Mouse (Mus musculus) granulocyte monocyte progenitor cell, adult 5-6 weeks (primary cell): Measurements from ENCODE around the gene Trmt112. TPM values are rescaled to one million over a fixed set of nuclear protein-coding genes. Genes with fewer than 3 reads are reported as not detected.

Experiments
- ATAC-seq: replicated peaks from 2 replicates; pipeline ENCODE4 v1.8.0; 2016; ENCODE audit warnings: mild to moderate bottlenecking, moderate TSS enrichment, inconsistent platforms; ENCODE audit not compliant: poor library complexity, severe bottlenecking
- total RNA-seq, 2 experiments: library from RNA; stranded (forward) in 1 of 2; stranded (reverse) in 1 of 2; fragments of 200-712, 200-1000 nt in 1 of 2; fragments of >200 nt in 1 of 2; fragmentation: Nextera tagmentation in 1 of 2; gene quantifications; 2 replicates each; pipeline ENCODE4 v1.2.3; 2014 to 2017

The Trmt112 gene
- total RNA-seq, 2 experiments from 2014 or later: 152 to 160 TPM

DNA sequence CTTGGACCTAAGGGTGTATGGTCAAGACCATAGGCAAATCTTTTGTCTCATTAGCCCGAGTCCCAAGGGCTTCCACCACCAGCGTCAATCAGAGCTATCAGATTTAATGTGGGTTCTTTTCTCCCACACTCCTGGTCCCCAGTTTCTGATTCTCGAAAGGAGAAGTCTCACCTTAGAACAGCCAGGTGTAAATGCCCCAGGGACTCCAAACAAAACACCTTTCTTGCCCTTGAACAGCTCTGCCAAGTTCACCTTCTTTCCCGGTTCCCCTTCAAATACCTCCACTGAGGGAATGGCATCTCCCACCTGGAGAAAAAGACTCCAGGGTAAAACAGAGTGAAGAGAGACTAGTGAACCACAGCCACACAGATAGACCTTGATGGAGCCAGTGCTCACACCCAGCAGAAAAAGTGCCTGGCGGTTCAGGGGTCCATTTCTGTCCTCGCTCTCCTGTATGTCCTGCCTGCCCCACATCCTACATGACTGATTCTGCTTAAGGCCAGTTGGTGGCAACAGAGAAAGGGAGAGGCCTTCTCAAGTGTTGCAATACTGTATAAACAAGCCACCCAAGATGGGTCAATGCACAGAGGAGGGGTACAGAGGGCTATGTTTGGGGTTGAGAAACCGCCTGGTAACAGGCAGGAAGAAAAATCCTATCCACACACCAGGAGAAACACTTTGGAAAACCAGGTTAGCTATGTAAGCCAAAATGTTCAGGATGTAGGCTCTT is 1.5 kb upstream of the Trmt112 start:
- ATAC-seq: peak; percentile 27; the same call in 1 of the 2 replicates

DNA sequence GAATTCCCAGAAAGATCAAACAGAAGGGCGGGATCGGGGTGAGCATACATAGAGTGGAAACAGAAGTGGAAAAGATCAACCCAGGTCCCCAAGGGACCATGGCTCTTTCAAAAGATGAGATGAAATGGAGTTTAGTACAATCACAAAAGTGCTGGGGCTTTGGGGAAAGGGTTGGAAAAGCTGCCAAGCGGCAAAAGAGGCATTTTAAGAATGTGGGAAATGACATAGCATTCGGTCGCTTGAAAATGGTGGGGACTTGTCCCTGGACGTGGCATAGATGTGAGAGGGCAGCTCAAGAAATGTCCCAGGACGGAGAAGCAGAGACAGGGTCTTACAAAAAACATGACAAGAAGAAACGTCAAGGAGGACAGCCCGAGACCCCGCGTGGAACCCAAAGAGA is 477 bp upstream of the Trmt112 start:
- ATAC-seq: no peak

DNA sequence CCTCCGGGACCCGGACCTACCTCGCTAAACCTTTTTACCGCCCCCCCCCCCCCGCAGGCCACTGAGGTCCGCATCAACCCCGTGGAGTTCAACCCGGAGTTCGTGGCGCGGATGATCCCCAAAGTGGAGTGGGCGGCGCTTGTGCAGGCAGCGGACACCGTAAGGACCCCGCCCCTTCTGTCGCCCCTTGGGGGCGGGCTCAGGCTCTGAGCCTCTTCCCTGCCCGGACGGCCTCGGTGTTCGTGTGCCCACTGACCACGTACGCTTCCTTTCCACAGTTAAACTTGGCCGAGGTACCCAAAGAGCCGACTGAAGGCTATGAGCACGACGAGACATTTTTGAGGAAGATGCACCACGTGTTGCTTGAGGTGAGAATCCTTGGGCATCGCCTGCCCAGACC is 808 bp downstream of the Trmt112 start:
- peak; percentile 58 for ATAC-seq

DNA sequence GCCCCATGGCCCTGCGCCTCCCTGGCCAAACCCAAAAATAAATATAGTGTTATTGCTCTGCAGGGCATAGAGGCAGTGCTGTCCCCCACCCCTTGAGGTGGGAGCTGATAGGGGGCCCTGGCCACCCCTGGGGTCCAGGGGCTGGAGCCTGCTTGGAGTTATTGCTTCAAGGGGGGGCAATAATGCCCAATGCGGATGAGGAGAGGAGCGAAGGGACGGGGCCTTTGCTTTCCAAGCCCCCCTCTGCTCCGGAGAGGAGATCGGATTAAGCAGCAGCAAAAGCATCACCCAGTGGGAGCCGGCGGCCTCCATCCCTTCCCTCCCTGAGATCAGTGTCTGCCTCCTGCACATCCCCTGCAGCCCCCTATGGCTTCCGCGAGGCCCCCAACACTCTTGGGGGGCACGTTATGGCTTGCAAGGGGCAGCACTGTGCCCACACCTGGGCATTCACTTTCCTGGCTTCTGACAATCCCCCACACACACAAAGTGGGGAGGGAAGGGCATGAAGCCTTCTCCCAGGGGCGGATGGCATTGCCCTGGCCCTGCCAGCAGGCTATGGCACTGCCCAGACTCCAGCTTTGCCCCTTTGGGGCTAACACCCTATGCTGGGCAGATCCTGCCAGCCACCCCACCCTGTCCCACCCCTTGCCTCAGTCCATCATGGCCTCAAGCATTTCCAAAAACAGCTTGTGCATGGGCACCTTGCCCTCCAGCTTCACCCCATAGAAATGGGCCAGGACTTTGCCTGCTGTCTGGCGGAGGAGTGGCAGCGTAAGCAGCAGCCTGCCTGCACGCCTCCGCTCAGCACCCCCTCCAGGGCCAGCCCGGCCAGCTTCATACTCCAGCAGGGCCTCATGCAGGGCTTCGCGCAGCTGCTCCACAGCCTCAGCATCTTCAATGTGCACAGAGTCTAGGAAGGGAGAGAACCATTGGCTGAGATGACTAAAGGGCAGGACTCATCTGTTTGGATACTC is 1.9 kb downstream of the Trmt112 start:
- no peak for ATAC-seq

DNA sequence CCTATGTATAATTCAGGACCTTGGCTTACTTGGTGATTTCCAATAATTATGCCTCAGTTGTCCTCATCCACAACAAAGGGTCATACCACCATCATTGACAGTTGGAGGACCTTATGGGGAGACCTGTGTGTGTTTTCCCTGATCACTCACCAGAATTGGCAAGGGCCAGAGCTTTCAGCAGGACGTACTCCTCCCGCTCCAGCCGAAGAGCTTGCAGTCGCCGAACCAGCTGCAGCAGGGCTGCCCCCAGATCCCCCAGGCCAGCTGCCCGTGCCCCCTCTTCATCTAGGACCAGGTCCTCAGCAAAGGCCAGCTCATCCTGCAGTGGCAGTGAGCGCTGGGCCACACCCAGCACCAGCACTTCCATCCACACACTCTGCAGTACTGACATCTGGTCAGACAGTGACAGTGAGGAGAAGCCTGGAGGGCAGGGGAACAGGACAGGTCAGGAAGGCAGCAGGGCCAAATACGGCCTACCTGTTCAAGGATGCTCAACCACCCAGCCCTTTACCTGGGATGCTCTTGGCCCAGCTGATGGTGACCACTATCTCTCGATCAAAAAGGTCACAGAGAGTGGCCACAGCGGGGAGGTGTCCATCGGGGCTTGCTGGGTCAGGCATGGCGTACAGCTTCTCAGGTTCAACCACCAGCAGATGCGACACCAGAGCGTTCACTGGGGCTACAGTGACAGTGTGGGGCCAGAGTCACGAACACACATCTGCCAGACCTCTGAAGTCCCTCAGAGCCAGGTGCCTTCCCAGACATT is 2.9 kb downstream of the Trmt112 start:
- ATAC-seq: no peak

DNA sequence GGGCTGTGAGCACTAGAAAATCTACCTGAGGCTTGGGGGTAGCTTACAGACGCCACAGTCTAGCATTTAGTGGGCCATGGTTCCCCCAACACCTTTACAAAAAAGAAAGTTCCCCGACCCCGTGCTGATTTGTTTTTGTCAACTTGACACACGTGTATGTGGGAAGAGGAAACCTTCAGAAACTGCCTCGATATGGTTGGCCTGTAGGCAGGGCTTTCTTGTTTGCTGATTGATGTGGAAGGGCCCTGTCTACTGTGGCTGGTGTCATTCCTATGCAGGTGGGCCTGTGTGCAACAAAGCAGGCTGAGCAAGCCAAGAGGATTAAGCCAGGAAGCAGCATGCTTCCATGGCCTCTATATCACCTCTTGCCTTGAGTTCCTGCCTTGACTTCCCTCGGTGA is 3.5 kb downstream of the Trmt112 start:
- no peak for ATAC-seq

DNA sequence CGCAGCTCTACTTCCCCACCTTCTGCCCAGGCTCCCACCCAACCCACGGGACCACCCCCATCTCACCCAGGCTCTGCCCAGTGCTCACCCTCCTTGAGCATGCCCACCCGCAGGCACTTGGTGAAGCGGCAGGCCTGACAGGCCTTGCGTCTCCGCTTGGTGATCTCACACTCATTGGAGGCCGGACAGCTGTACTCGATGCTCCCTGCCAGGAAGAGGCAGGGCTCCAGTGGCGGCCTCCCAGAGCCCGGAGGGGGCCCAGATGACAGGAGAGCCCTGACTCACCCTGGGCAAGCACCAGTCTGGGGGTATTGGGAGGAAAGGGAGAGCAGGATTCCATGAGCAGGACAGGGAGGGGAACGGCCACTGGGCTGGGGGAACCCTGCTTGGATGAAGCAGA is 4.5 kb downstream of the Trmt112 start:
- no peak for ATAC-seq

DNA sequence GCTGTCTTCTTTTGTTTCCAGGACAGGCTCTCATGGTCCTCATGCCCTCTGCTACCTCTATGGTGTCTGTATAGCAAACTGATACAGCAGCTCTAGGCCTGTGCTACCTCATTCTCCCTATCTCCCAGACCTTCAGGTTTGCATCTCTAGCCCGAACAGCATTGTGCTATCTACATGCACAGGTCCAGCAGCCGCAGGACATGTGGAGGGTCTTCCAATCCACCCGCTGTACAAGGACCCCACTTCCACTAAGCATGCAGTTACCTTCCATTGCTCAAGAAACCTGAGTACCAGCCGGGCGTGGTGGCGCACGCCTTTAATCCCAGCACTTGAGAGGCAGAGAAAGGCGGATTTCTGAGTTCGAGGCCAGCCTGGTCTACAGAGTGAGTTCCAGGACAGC is 5.0 kb downstream of the Trmt112 start:
- ATAC-seq: no peak

DNA sequence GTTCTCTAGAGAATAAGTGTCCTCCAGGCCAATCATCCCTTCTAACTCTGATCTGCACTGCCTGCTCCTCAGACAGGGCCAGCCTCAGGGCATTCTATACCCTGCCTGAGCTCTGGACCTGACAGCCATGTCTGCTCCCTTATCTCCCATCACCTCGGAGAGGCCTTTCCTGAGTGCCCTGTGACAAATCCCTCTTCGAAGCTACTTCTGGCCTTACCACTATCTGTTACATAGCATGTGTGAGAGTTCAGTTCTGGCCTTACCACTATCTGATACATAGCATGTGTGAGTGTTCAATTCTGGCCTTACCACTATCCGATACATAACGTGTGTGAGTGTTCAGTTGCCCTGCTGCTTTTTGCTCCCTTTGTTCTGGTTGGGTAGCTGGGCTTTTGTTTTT is 5.8 kb downstream of the Trmt112 start:
- ATAC-seq: no peak

DNA sequence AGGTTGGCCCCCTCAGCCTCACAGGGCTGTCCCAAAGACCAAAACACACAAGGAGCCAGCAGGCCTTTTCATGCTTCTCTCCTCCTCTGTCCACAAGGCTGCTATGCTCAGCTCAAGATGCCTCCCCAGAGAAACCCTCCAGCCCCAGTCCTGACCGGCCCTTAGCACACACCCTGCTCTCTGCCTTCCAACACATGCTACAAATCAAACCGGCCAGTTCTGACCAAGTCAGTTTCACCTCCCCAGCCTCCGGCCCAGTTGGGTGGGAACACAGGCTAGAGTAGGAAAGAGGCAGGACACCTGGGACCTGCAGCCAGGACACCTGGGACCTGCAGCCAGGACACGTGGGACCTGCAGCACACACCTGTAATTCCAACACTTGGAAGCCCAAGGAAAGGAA is 7.0 kb downstream of the Trmt112 start:
- ATAC-seq: no peak

DNA sequence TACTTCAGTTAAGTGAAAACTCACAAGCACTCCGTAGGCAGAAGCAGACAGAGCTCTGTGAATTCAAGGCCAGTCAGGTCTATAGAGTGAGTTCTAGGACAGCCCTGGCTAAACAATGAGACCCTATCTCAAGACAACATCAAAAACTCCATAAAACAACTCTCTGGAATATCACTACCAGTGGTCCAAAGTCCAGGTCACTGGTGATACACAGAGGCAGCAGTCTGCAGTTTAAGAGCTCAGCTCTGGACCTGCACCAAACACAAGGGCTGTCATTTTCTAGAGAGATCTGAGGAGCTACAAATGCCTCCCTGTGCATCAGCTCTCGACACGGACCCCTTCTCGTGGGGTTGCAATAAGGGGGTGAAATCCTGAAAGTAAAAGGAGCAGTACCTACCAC is 8.8 kb downstream of the Trmt112 start:
- no peak for ATAC-seq

DNA sequence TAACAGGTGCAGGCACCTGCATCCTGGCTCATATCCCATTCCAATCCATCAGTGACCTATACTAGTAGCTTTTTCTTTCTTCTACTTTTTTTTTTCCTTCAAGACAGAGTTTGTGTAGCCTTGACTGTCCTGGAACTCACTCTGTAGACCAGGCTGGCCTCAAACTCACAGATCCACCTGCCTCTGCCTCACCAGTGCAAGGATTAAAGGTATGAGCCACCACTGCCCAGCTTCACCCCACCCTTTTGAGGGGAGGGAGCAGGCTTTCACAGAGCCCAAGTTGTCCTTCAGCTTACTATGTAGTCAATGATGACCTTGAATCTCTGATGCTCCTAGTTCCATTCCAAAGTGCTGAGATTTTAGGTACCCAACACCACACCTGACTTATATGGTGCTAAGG is 9.9 kb downstream of the Trmt112 start:
- ATAC-seq: no peak

DNA sequence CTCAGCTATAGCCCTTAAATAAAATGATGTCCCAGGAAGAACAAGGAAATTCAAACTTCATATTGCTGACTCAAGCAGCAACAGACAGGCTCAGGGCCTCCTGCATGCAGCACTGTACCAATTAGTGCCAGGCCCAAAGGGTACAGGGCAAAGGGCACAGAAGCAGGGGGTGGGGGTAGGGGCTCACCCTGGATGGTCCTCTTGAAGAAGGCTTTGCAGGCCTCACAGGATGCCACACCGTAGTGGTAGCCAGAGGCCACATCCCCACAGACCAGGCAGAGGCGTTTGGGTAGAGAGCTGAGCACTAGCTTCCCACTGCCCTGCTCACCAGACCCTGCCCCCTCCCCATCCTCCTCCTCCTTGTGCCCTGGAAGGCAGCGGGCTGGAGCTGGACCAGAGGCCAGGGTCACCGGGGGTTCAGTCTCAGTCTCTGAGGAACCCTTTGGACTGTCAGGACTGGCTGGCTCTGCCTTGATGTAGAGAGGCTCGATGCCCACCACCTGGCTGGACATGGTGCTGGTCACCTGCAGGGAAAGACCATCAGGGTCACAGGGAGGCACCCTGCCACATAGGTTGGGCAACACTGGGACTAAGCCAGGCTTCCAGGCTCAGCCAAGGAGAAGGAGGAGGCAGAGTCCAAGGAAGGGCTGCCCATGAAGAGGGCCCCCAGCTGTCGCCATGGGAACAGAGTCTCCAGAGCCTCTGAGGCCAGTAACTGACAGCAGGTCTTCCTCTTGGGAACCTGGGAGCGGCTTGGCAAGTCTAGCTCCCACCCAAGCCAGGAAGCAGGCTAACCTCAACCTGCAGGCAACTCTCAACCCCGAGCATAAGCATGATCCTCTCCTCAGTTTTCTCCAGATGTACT is 10.6 kb downstream of the Trmt112 start:
- ATAC-seq: no peak

DNA sequence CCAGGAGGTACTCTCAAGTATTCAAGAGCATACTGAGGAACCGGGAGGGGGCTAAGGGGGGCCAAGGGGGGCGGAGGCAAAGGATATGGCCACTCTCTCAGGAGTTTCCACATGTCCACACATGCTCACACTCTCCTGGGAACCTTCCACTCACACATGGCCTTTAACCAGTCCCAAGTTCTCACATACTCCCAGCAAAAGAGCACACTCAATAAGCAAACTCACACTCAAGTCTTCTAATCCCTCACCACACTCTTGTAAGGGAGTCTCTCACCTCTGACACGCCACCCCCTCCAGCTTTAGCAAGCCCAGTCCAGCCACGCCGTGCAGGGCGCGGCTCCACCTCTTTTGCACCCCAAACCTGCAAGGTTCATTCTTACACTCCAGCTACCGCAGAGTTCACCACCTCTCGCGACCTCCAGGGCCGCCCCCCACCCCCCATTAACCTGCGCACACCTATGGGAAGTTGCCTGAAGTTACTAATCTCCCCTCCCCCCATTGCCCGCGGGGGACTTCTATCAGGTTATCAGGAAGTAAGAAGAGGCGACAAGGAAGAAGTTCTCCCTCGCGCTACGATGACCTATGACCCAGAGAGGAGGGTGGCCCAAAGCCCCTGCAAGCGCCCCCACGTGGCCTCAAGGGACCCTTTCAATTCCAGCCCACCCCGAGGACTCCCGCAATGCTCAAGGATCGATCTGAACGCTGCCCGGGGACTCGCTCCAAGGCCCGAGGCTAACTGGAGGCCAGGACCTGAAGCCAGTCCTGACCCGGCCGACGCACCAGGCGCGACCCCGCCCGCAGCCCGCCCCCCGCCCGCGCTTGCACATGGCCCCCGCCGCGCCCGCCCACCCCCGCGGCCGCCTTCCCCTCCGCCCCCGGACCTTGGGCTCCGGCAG is 11.5 kb downstream of the Trmt112 start:
- ATAC-seq: peak; percentile 4; the same call in 1 of the 2 replicates

DNA sequence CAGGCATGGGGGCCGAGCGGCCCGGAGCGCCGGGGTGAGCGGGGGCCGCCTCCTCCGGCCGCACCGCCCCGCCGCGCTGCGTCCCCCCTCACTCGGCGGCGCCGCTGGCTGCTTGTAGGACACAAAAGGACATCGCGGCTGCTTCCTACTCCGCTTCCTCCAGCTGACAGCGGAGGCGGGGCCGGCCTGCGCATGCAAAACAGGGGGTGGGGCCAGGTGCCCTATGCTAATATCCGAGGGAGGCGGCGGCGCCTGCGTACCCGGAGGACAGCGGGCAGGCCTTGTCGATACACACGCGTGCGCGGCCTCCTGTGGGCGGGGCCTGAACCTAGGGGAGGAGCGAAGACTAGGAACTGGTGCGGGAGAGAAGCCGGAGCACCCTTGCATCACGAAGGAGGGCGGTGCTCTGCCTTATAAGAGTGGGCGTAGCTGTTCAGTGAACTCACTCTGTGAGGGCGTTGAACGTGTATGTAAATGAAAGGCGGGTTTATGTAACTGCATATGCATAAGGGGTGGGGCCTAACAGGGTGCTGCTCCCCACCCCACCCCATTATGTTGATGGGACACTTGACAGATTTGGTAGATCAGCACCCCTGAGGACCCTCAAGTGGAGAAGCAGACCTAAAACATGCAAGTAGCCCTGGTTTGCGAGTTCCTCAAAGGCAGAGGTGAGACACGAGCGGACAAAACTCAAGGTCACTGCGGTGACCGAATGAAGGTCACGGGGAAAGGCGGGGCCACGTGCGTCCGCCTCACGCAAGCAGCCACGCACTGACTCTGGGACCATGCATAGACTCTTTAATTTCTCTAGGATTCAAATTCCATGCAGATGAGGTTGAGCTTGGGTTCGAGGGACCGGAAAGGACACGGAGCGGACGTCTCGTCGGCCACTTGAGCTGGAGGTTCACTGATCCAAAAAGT is 12.4 kb downstream of the Trmt112 start, which contains the start of gene Esrra:
Esrra (minus strand) TSS at position 167 of the 921 bp plus-strand sequence.
- peak; percentile 87 for ATAC-seq

DNA sequence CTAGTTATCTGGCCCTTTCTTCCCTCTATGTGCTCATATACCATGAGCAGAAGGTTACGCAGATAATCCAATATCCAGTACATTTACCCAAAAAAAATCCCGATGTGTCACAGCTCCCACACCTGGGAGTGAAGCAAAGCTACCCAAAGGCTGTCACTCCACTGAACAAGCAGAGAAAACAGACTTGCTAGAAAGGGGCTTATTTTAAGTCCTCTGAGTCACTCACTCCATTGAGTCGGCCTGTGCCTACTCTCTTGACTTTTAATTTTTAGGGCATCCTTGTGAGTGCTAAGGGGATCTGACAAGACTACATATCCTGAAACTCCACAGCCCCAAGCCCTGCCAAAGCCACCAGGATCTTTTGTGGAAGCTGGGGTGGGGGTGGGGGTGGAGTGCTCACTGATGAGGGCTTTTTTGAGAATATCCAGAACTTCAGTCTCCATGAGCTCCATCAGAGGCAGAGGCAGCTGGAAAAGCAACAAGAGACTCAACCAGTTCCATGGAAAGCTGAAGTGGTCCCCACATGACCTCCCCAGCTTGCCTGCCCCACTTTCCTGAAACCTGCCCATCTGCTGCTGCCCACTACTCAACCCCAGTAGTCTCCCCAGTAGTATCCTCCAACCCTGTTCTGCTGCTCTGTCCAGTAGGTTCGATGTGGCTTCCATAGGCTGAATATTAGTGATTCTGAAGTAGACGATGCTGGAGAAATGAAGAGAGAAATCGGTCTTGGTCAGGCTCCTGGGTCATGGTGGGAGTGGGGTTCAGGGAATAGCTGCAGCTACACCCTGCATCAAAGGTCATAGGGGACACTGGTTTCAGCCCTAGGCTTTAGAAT is 13.6 kb downstream of the Trmt112 start:
- no peak for ATAC-seq
